11 mouse cellular contexts compared by ENCODE assay signal in the genomic region with DNA sequence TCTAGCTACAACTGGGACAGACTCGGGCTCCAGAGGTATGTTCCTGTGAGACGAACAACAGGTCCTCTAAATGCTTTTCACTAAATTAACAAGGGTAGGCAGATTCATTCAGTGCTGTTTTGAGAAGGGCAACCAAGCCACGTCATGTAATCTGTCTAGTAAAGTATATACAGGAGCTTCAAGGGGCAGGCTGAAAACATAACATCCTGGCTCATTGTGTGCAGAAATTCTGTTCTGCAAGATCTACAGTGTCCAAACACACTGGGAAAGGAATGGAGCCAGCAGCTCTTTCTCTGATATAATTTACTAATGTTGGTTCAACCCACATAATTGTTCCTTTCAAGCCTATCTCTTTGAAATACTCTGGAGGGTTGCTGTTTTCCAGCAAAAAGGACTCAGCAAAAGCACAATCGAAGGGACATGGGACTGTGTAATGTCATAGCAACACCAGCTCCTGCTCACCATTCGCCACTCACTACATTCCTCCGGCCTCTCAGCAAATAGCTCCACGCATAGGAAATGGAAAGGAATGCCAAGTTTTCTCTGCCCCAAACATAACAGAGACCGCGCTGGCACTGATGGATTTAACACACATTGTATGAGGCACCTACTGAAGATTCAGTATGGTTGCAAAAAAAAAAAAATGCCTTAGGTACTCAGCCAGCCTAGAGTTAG.
A peak's percentile ranks its signal among the peaks of the same experiment; 100 is the strongest.
DNase-seq lines count a peak whose midpoint lies in the region; ATAC-seq lines count a peak whose summit lies in the region.
"Had no signal": no experiment of that assay in that cellular context is flagged by ENCODE, and none has a peak within 500 bp of the region (broad histone marks: within the 10 kb centered on the region; RNA-seq: fewer than 3 reads in every experiment).

No protein-coding gene starts in this region.

- H3K4me3 ChIP-seq in heart, embryonic 12.5 days, result no peak overlapping the region

- no peak overlapping the region for H3K9ac ChIP-seq in heart, embryonic 12.5 days

- H3K4me2 ChIP-seq in heart, embryonic 12.5 days, result peak overlapping the region; percentile 34; the same call in 1 of the 2 replicates

- H3K4me1 ChIP-seq in heart, embryonic 12.5 days (replicated peaks), result peaks cover 34% of the 10 kb centered on the region

- peak overlapping the region; percentile 81 for H3K27ac ChIP-seq in heart, embryonic 12.5 days (ENCODE audit: poor library complexity, severe bottlenecking)

- WGBS in heart, embryonic 12.5 days, result 24% methylated on average over 9 of the region's 9 CpGs

- H3K9me3 ChIP-seq in heart, embryonic 12.5 days (replicated peaks), result no peaks in the 10 kb centered on the region
- H3K9me3 ChIP-seq: G1E had no signal

- peaks cover 7% of the 10 kb centered on the region; the same call in 1 of the 2 replicates for H3K36me3 ChIP-seq in heart, embryonic 12.5 days
- H3K36me3 ChIP-seq: G1E had no signal

- ATAC-seq in heart, embryonic 12.5 days (ENCODE audit: insufficient number of reproducible peaks, low FRiP score), result peak; percentile 86

- DNase-seq in kidney, postnatal 4 days, result peak; percentile 4 to 8
- no peak for DNase-seq in kidney, postnatal 36 days
- peak; percentile 5 for DNase-seq in embryo, embryonic 11.5 days (ENCODE audit: low read depth, low spot score)
- peak; percentile 7 for DNase-seq in lung, postnatal 14 days
- no peak for DNase-seq in spleen, postnatal 36 days (ENCODE audit: low spot score in 2 of 2)
- no peak for DNase-seq in ovary, postnatal 36 days (ENCODE audit: low spot score)
- DNase-seq: adrenal gland, adult 8-10 months; cerebellum, adult 9-10 months; kidney, adult 11 months had no signal

- no peaks in the 10 kb centered on the region for H3K27me3 ChIP-seq in heart, embryonic 12.5 days (replicated peaks)

Comparison
In these comparisons a context has a peak if more than half of its experiments do, and no peak if none do; other contexts are left out.
1. DNase-seq: peak in kidney, postnatal 4 days (2 of 2), embryo, embryonic 11.5 days (single experiment) and lung, postnatal 14 days (single experiment); none in kidney, postnatal 36 days (0 of 2), spleen, postnatal 36 days (0 of 2) and ovary, postnatal 36 days (single experiment).